Mouse (Mus musculus): Measurements from ENCODE around the gene Dclre1c. TPM values are rescaled to one million over a fixed set of nuclear protein-coding genes. Genes with fewer than 3 reads are reported as not detected.

Dclre1c gene
- polyA plus RNA-seq, 1 experiment = 0.04 TPM

- TF ChIP-seq FLI1 (IDR thresholded peaks at IDR 0.05; ENCODE audit: low read length) = no peak
- TF ChIP-seq GATA1 (IDR thresholded peaks at IDR 0.05; ENCODE audit: borderline replicate concordance, low read length) = no peak
- Histone ChIP-seq H3K27me3 (replicated peaks) (no peaks in the 10 kb centered on the region), H3K4me1 (peaks cover 47% of the 10 kb centered on the region), H3K4me3 (replicated peaks) (peak overlapping the region; percentile 97), H3K9me3 (no peaks in the 10 kb centered on the region), H3K36me3 (replicated peaks; ENCODE audit: low read length) (peaks cover 16% of the 10 kb centered on the region)
Measured at GRCm38 (mm10) chr2:3473891-3474290, 50.0 kb downstream of the Dclre1c start.

GRCm38 (mm10) chr2:3474361-3474805 is 50.5 kb downstream of the Dclre1c start:
- Histone ChIP-seq H3K27me3 (replicated peaks) (no peaks in the 10 kb centered on the region), H3K36me3 (replicated peaks; ENCODE audit: low read length) (peaks cover 14% of the 10 kb centered on the region), H3K4me1 (peaks cover 47% of the 10 kb centered on the region), H3K9me3 (peaks cover 2% of the 10 kb centered on the region; the same call in 1 of the 2 replicates), H3K4me3 (replicated peaks) (peak overlapping the region; percentile 97)
- TF ChIP-seq GATA1 (IDR thresholded peaks at IDR 0.05; ENCODE audit: borderline replicate concordance, low read length) = no peak
- TF ChIP-seq FLI1 (IDR thresholded peaks at IDR 0.05; ENCODE audit: low read length) = no peak

GRCm38 (mm10) chr2:3474861-3475283 is 50.9 kb downstream of the Dclre1c start, which contains the start of gene Suv39h2:
TSS of gene Suv39h2 (minus strand) at chr2:3475031.
- TF ChIP-seq FLI1 (IDR thresholded peaks at IDR 0.05; ENCODE audit: low read length) (no peak), GATA1 (IDR thresholded peaks at IDR 0.05; ENCODE audit: borderline replicate concordance, low read length) (no peak)
- Histone ChIP-seq H3K36me3 (replicated peaks; ENCODE audit: low read length) (peaks cover 12% of the 10 kb centered on the region), H3K9me3 (peaks cover 5% of the 10 kb centered on the region; the same call in 1 of the 2 replicates), H3K27me3 (replicated peaks) (no peaks in the 10 kb centered on the region), H3K4me3 (replicated peaks) (peak within 1 kb of the TSS; percentile 97), H3K4me1 (peaks cover 47% of the 10 kb centered on the region)

- peaks cover 5% of the 10 kb centered on the region; the same call in 1 of the 2 replicates for H3K9me3 ChIP-seq
- peaks cover 48% of the 10 kb centered on the region for H3K4me1 ChIP-seq
- H3K4me3 ChIP-seq (replicated peaks) = peak overlapping the region; percentile 97
- no peaks in the 10 kb centered on the region for H3K27me3 ChIP-seq (replicated peaks)
- peaks cover 5% of the 10 kb centered on the region for H3K36me3 ChIP-seq (replicated peaks; ENCODE audit: low read length)
- no peak for TF ChIP-seq FLI1 (IDR thresholded peaks at IDR 0.05; ENCODE audit: low read length)
Measured at GRCm38 (mm10) chr2:3475746-3476251, 51.9 kb downstream of the Dclre1c start.

GRCm38 (mm10) chr2:3480239-3480638 is 56.3 kb downstream of the Dclre1c start:
- no peak for TF ChIP-seq FLI1 (IDR thresholded peaks at IDR 0.05; ENCODE audit: low read length)
- TF ChIP-seq GATA1 (IDR thresholded peaks at IDR 0.05; ENCODE audit: borderline replicate concordance, low read length) = no peak
- peaks cover 20% of the 10 kb centered on the region for H3K4me1 ChIP-seq
- no peak overlapping the region for H3K4me3 ChIP-seq (replicated peaks)

GRCm38 (mm10) chr2:3489816-3490215 is 65.9 kb downstream of the Dclre1c start:
- Histone ChIP-seq H3K4me3 (replicated peaks) (no peak overlapping the region), H3K27me3 (replicated peaks) (no peaks in the 10 kb centered on the region), H3K9me3 (no peaks in the 10 kb centered on the region), H3K4me1 (no peaks in the 10 kb centered on the region), H3K36me3 (replicated peaks; ENCODE audit: low read length) (peaks cover 57% of the 10 kb centered on the region)
- no peak for TF ChIP-seq GATA1 (IDR thresholded peaks at IDR 0.05; ENCODE audit: borderline replicate concordance, low read length)
- no peak for TF ChIP-seq FLI1 (IDR thresholded peaks at IDR 0.05; ENCODE audit: low read length)

More at GRCm38 (mm10) chr2:3480239-3480638, 56.3 kb downstream of the Dclre1c start:
- H3K27me3 ChIP-seq (replicated peaks) = no peaks in the 10 kb centered on the region
- H3K9me3 ChIP-seq = peaks cover 5% of the 10 kb centered on the region; the same call in 1 of the 2 replicates
- H3K36me3 ChIP-seq (replicated peaks; ENCODE audit: low read length) = peaks cover 8% of the 10 kb centered on the region

GRCm38 (mm10) chr2:3493833-3494409 is 70.0 kb downstream of the Dclre1c start:
- Histone ChIP-seq H3K36me3 (replicated peaks; ENCODE audit: low read length) (peaks cover 90% of the 10 kb centered on the region), H3K27me3 (replicated peaks) (no peaks in the 10 kb centered on the region), H3K4me3 (replicated peaks) (no peak overlapping the region), H3K9me3 (no peaks in the 10 kb centered on the region), H3K4me1 (0 out of 2 replicates have a peak, but pooled peaks cover under 1% of the 10 kb centered on the region)
- TF ChIP-seq FLI1 (IDR thresholded peaks at IDR 0.05; ENCODE audit: low read length) (no peak), GATA1 (IDR thresholded peaks at IDR 0.05; ENCODE audit: borderline replicate concordance, low read length) (no peak)

GRCm38 (mm10) chr2:3499543-3499942 is 75.6 kb downstream of the Dclre1c start:
- Histone ChIP-seq H3K9me3 (no peaks in the 10 kb centered on the region), H3K27me3 (replicated peaks) (no peaks in the 10 kb centered on the region), H3K4me1 (peaks cover 11% of the 10 kb centered on the region), H3K36me3 (replicated peaks; ENCODE audit: low read length) (peaks cover 92% of the 10 kb centered on the region), H3K4me3 (replicated peaks) (no peak overlapping the region)
- no peak for TF ChIP-seq FLI1 (IDR thresholded peaks at IDR 0.05; ENCODE audit: low read length)
- TF ChIP-seq GATA1 (IDR thresholded peaks at IDR 0.05; ENCODE audit: borderline replicate concordance, low read length) = no peak

GRCm38 (mm10) chr2:3500886-3501285 is 77.0 kb downstream of the Dclre1c start:
- H3K9me3 ChIP-seq = no peaks in the 10 kb centered on the region
- H3K4me3 ChIP-seq (replicated peaks) = no peak overlapping the region
- peaks cover 15% of the 10 kb centered on the region for H3K4me1 ChIP-seq
- no peak for TF ChIP-seq FLI1 (IDR thresholded peaks at IDR 0.05; ENCODE audit: low read length)
- no peak for TF ChIP-seq GATA1 (IDR thresholded peaks at IDR 0.05; ENCODE audit: borderline replicate concordance, low read length)
- H3K36me3 ChIP-seq (replicated peaks; ENCODE audit: low read length) = peaks cover 93% of the 10 kb centered on the region
- no peaks in the 10 kb centered on the region for H3K27me3 ChIP-seq (replicated peaks)

- Histone ChIP-seq H3K27me3 (replicated peaks) (no peaks in the 10 kb centered on the region), H3K4me1 (peaks cover 33% of the 10 kb centered on the region), H3K36me3 (replicated peaks; ENCODE audit: low read length) (peaks cover 39% of the 10 kb centered on the region), H3K4me3 (replicated peaks) (peak overlapping the region; percentile 96), H3K9me3 (no peaks in the 10 kb centered on the region)
- TF ChIP-seq GATA1 (IDR thresholded peaks at IDR 0.05; ENCODE audit: borderline replicate concordance, low read length) = no peak
- no peak for TF ChIP-seq FLI1 (IDR thresholded peaks at IDR 0.05; ENCODE audit: low read length)
Measured at GRCm38 (mm10) chr2:3512076-3512475, 88.1 kb downstream of the Dclre1c start.

All from megakaryocyte, embryonic 14.5 days (primary cell).